Mouse (Mus musculus): ENCODE results near the gene Nkd2.

- no peak for TF ChIP-seq GATA1 (IDR thresholded peaks at IDR 0.05; ENCODE audit: borderline replicate concordance, low read length)
- TF ChIP-seq FLI1 (IDR thresholded peaks at IDR 0.05; ENCODE audit: low read length), result no peak
These were observed 64.9 kb downstream of the Nkd2 start for GRCm38 (mm10) chr13:73782486-73782885.
